Mouse (Mus musculus) WW6 (cell line): ENCODE measurements around the gene Vps11.
"Not testable (repeated sequence)": the region's sequence is repeated elsewhere in the genome, so short reads cannot be mapped to it uniquely, and the experiment has no call there.

Experiments used
- DNase-seq: peaks from one replicate; pipeline ENCODE4 v3.0.0-alpha.2; 2013; ENCODE audit warnings: low read depth, low spot score

Gene Vps11

DNA sequence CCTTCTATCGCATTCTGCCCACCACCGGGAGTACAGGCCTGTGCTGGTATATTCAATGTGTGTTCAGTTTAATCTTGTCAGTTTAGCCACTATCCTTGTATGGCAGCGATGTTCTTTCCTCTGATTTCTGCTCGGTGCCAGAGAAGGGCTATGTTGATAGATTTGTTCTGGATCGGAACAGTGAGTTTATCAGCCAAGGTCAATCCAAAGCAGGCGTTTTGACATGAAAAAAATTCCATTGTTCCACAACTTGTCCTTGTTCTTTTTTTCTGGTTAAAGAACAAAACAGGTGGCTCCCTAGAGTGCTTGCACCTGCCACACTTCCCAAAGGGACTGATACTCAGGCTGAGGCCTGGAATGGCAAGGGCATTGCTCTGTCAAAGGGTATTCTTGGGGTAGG is 14.7 kb upstream of the Vps11 start:
- DNase-seq: no peak

DNA sequence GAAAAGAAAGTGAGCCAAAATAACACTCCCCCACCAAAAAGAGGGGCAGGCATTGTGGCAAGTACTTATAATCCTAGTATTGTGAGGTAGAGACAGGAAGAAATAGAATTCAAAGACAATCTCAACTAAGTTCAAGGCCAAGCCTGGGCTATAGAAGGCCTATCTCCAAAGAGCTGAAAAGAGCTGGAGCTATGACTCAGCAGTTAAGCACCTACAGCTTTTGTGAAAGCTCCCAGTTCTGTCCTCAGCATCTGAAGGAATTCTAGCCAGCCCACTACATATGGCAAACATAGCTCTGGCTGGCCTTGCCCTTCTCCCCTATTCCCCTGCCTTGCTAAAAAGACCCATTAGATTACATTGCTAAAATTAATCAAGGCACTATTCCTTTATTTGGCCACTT is 11.9 kb upstream of the Vps11 start:
- no peak for DNase-seq

DNA sequence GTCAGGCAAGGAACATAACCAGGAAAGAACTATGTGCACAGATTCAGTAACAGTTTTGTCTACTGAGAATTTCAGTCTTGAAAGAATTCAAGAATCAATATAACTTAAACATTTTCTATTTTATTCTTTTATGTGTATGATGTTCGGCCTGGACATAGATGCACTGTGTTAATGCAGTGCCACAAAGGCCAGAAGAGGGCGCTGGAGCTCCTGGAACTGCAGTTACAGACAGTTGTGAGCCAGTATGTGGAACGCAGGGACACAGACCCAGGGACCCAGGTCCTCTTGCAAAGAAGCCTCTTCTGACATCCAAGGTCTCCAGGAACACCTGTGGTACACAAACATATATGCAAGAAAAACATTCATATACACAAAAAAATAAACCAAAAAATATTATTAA is 3.0 kb upstream of the Vps11 start:
- no peak for DNase-seq

DNA sequence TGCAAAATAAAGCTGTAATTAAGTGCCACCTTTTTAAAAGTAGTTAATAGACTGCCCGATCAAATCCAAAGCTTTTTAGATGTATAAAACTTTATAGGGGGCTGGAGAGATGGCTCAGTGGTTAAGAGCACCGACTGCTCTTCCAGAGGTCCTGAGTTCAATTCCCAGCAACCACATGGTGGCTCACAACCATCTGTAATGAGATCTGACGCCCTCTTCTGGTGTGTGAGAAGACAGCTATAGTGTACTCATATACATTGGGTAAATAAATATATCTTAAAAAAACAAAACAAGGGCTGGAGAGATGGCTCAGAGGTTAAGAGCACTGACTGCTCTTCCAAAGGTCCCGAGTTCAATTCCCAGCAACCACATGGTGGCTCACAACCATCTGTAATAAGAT is 461 bp upstream of the Vps11 start:
- DNase-seq: not testable (repeated sequence)

DNA sequence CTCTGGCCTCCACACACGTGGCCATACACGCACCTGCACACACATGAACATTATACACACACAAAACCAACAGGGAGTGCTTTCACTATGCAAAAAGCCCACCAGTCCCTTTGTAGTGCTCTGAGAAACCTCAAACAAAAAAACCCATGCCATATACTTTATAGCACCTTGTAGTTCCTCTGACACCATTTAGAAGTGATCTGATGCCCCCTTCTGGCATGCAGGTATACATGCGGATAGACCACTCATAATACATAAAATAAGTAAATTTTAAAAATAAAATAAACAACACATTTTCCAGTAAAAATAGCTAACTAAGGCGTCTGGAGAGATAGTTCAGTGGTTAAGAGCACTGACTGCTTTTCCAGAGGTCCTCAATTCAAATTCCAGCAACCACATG is 4.3 kb downstream of the Vps11 start:
- DNase-seq: no peak

DNA sequence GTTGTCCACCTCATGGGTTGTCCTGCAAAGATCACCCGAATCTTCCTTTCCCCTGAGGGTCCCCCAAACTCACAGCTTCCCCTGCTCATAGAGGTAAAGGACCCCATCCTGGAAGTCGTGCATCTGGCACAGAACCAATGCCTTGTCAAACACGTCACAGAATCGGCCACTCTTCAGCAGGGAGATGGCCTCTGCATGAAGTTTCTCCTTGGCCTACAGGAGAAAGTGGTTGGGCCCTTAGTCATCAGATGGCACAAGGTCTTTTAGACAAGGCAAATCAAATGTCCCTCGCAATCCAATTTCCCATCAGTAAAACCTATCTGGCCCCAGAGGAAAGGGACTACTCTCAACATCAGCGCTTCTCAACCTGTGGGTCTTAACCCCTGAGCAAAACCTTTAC is 8.3 kb downstream of the Vps11 start:
- DNase-seq: no peak

DNA sequence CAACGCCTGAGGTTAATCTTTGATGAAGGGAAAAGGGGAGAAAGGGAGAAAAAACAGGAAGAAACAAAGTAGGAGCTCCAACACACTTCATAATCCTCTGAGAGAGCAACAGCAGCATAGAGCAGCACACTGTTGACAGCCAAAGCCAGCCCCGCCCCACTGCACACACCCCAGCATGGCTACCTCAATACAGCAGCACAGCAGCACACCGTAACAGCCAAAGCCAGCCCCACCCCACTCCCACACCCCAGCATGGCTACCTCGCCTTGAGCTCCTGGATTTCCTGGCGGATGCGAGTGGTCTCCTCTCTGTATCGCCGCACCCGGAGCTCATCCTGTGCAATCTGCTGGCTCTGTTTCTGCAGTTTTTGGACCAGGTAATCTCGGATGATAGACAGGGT is 9.1 kb downstream of the Vps11 start:
- no peak for DNase-seq

DNA sequence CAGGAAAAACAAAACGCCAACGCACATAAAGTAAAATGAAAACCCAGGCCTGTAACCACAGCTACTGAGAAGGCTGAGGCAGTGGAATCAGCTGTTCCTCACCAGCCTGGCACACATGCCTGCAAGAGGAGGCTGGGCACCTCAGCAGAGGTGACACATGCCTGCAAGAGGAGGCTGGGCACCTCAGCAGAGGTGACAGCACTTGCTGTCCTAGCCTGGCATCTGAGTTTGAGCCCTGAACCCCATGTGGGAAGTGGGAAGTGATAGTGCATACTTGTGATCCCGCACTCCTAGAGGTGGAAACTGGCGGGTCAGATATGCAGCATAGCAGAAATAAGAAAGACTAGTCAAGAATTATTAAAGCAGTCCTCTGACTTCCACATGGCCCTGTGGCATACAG is 10.1 kb downstream of the Vps11 start:
- DNase-seq: no peak

DNA sequence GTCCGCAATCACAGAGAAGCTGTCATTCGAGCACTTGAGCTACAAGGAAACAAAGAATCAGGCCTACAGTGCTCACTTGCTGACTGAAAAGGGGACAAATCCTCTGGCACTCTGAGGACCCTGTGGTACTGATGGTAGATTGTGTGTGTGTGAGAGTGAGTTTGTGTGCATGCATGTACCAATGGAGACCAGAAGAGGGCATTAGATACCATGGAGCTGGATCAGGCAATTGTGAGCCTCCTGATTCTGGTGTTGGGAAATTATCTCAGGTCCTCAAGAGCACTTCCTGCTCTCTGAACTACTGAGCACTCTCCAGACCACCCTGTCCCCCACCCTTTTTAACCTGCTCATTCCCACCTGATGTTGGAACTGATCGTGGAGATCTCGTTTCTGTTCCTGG is 12.9 kb downstream of the Vps11 start:
- no peak for DNase-seq

DNA sequence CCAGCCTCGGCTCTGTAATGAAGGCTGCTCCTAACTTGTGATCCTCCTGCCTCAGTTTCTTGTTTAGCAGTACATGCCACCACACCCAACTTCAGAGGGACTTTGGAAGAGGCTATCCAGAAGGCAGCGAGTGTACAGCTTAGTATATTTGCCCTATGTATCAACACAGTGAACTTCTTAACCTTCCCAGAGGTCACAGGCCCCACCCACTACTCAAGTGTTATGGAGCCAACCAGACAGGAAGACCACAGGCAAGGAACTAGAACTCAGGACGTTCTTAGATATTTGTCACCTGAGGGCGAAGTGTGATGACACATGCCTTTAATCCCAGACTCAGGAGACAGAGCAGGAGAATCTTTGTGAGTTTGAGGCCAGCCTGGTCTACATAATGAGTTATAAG is 13.8 kb downstream of the Vps11 start:
- no peak for DNase-seq

DNA sequence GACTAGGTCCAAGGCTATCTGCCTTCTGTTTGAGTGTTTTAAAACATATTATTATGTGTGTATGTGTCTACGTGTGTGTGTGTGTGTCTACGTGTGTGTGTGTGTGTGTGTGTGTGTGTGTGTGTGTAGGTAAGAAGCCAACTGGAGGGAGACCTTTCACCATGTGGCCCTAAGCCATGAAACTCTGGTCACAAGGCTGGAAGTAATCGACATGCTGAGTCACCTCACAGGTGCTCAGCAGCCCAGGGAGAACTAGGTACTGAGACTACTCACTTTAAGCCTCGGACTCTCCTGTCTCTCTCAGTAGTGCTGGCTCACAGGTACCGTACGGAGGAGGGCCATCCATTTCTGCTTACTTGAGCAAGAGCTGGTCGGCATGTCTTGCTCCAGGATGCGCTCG is 14.3 kb downstream of the Vps11 start:
- no peak for DNase-seq

DNA sequence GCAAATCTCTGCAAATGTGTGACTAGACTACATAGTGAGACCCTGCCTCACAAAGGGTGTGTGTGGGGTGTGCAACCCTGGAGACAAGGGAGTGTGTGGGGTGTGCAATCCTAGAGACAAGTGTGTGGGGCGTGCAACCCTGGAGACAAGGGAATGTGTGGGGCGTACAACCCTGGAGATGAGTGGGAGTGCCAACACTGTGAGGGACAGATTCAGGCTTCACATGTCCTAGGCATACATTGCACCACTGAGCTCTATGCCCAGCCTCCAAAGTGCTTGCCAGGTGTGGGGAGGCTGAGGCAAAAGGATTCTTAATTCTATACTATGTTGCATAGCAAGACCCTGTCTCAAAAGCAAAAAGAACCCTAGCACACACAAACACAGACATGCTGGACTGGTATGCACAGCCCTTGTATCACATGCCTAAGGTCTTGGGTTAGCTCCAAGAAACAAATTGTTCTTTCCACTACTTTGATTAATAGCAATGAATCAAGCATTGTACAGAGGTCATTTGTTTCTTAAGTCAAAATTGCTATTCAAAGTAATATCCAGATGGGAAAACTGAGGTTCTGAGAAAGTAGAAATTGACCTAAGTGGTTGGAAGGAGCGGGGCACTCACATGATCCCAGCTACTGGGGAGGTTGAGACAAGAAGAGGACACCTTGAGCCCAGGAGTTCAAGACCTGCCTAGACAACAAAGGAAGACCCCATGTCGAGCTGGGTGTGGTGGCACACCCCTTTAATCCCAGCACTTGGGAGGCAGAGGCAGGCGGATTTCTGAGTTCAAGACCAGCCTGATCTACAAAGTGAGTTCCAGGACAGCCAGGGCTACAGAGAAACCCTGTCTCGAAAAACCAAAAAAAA is 15.7 kb downstream of the Vps11 start:
- DNase-seq: no peak

DNA sequence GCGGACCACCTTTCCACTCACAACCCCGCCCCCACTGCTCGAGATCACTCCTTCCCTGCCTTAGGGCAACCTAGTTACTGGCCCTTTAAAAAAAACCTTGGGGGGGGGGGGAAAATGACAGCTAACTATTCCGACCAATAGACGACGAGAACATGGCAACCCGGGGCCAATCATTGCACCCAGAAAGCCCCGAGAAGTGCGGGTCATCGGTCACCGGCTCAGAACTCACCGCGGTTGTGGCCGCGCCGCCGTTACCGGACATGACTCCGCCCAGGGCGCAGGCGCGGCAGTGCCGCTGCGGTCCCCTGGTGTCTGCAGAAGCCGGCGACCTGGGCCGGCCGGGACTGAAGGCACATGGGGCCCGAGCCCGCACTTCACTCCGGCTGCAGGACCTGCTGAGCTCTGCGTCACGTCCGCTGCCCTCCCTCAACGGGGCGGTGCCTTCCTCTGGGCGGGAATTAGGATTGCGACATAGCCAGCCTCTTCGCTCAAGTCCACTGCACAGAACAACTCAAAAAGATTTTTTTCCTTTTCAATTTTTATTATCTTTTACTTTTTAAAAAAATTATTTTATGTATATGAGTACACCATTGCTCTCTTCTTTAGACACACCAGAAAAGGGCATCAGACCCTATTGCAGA is 17.6 kb downstream of the Vps11 start, which contains the start of gene Hmbs:
Gene Hmbs, minus strand, starts transcription at position 448 of the 641 bp plus-strand sequence.
- no peak for DNase-seq

DNA sequence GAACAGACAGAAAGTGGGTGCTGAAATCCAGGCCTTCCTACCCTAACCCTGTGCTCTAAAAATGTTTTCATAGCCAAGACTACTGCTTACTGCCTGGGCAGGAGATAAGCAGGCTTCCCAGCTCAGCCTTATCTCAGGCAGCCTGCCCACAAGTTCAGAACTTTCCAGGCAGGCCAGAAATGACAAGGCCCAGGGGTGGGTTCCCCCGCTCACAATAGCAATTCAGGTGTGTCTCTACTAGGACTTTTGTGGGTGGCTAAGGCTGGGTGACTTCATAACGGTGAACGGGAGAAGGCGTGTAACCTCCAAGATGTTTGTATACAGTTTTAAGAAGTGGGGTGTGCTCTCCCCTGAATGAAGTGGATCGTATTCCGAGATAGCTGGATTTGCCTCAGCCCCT is 18.2 kb downstream of the Vps11 start:
- DNase-seq: no peak

DNA sequence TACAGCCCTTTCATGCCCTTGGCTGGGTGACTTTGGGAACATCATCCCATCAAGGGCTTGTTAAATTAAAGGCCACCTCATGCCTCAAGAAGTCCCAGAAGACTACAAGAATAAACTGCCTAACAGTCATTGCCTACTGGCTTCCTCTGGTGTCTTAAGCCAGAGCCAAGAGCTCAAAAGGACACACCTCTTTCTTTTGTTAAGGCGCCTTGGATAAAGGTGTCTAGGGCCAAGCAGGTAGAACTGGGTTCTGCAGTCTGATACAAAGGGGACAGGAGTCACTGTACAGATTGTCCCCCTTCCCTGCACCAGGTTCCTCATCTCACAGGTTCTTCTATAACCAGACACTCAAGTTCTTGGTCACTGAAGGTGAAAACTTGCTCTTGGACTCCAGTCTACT is 18.9 kb downstream of the Vps11 start:
- DNase-seq: no peak

DNA sequence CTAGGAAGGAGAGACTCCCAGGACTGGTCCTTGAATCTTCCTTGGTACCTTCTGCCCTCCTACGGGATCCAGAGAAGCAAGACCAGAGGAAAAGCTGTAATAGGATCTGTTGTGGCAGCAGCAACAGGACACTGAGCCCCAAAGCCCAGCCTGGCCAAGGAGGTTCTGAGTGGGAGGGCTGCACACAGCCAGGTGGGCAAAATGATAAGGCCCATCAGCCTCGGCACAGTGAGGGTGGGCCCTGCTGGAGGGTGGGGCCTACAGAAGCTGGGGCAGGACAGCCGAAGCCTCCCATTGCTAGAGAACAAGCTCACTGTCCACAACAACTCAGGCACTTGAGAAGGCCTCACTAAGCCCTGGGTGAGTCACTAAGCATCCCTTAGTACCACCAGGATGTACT is 19.3 kb downstream of the Vps11 start:
- DNase-seq: no peak

DNA sequence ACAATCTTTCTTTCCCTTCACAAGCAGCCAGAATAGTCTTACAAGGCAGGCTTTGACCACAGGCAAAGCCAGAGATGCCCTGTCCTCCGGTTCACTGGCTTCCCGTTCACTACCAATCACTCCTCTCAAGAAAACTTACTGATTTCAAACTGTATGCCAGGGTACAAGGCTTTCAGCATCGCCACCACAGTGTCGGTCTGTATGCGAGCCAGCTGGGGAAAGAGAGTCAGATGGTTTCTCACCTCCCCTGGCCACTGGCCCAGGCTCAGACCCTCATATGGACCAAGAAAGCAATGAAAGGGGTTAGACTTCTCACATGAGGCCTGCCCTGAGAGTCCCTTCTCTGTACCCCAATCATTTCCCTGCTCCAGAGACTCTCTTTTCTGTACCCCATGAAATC is 20.0 kb downstream of the Vps11 start:
- DNase-seq: no peak

DNA sequence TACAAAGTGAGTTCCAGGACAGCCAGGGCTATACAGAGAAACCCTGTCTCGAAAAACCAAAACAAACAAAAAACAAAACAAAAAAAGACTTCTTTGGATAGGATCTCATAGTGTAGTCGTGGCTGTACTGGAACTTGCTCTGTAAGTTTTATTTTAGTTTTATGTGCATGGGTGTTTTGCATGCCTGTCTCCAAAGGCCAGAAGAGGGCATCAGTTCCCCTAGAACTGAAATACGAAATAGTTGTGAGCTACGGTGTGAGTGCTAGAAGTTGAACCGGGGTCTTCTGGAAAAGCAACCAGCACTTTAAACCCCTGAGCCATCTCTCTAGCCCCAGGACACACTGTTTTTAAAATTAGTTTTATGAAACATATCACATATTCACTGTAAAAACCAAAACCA is 22.9 kb downstream of the Vps11 start:
- DNase-seq: no peak

DNA sequence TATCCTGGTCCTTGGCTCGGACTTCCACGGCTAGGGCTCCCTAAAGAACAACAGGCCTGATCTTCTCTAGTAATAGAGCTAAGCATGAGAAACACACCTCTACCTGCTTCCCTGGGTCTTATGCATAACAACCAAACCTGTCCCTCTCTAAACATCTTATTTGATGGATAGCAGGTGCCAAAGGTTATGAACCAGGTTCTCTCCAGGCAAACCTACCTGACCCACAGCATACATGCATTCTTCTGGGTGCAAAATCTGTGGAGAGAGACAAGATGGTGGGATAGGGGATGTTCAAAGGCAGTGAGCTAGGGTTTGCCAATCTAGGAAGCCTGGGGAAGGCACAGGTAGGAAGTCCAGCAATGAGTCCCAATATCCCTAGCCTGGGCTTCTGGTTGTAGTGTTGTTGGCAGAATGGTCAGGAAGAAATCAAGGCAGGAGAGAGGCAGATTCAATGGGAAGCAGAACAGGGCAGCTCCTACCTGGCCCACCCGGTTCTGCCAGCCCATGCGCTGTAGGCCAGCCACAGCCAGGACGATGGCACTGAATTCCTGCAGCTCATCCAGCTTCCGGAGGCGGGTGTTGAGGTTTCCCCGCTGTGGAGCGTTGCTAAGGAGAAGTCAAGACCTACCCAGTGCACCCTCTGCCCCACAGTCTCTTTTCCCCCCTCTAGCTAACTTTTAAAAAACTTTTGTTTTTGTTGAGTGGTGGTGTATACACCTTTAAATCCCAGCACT is 23.9 kb downstream of the Vps11 start:
- no peak for DNase-seq

DNA sequence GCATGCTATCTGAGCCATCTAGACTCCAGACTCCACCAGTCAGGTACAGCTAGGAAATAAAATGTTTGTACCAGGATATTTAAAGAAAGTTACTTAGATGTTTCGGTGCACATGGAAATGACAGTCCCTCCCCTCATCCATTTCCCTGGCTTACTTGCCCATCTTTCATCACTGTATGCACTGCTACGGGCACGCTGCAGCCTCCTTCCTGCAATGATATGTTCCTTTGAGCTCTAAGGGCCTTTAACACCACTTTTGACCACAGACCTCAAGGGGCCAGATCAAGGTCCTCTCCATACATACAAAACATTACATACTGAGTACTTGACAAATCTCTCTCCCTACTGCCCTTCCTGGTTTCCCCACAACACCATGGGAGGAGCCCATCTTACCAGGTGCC is 24.5 kb downstream of the Vps11 start:
- DNase-seq: no peak

DNA sequence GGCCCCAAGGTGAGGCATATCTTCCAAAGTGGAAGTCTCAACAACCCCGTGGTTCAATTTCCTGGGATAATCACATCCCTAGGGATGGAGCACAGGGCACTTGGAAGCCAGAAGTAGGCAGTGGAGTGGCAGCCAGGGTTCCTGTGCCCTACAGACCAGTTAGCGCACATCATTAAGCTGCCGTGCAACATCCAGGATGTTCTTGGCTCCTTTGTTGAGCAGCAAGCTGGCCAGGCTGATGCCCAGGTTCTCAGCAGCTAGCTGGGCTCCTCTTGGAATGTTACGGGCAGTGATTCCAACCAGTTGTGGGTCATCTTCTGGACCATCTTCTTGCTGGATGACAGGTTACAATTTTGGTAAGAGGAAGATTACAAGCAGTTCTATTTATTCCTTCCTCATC is 25.0 kb downstream of the Vps11 start:
- DNase-seq: not testable (repeated sequence)

DNA sequence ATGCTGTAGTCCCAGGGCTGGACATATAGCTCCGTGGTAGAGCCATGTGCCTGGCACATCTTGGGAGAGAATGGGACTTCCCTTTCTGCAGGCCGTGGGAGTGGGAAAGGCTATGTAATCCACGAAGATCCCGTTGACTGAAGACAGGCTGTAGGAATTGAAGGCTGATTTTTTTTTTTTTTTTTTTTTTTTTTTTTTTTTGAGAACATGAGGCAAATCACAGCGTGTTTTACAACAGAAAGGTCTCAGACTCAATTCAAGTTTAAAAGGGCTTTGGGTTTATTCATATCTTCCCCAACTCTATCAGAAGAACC is 25.4 kb downstream of the Vps11 start:
- no peak for DNase-seq
